Mouse (Mus musculus) 3134 (cell line): ENCODE measurements around the gene Cntn2.

Source experiments
- DNase-seq: peaks from one replicate; pipeline ENCODE4 v3.0.0-alpha.2; 2011; ENCODE audit warnings: low spot score; ENCODE audit not compliant: insufficient read length; ENCODE audit errors: extremely low read depth

Gene Cntn2

DNA sequence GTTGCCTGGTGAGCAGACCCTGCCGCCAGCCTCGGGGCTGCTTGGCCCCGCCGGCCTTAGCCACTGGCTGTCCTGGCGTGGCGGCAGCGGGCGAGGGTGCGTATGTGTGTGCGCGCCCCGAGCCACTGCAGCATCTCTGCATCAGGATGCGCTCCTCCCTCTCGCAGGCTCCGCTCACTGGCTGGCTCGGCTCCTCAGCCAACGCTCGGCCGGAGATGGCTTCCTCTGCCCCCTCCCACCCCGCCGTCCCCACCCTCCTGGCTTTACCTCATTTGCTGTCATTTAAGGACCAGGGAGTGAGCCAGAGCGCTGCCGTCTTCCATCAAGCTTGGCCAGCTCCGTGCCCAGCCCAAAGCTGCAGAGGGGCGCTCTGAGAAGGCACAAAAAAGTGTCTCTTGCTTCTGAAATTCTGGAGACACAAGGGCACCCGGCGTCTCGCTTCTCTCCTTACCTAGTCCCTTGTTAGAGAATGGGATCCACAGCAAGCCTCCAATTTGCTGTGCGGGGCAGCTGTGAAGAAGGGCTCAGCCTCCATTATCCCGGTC is at the start of gene Cntn2:
Gene Cntn2, minus strand, starts transcription at position 495 of the 545 bp plus-strand sequence.
- DNase-seq = no peak

DNA sequence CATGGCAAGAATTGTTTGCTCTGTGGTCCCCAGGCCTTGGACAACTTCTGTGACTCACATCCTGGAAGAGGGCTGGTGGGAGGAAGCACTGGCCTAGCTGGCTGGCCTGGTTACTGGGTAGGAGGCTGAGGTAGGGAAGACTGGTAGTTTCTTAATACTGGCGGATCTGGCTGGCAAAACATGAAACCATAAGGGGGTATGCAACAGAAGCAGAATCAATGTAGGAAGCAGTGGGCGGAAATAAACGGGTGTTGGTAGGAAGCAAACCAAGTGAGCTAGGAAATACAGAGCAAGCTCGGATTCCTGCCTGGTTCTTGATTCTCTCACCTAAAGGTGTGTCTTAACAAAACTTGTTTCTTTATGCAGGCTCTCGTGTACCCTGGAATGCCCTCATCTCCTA is 49.1 kb upstream of the Cntn2 start:
- no peak for DNase-seq

DNA sequence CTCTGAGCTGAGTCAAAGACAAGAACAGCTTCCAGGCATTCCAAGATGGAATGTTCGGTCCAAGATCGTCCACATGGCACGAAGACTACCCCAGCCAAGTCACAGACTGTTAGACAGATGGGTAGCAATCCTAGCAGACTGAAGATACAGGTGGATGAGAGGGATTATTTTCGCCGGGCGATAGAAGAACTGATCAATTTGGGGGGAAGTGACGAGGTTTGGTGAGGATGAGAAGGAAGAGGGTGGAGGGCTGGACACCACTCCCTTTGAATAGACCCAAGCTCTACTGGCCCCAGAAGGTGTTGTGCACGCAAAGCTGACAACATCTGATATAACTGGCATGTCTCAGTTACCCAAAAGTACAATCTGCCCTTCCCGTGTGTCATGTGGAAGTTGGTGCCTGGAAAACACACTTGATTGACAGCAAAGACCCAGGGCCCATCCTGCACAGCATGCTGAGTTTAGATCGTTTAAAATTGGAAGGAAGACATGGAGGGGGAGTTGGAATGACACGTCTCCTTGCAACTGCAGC is 48.4 kb upstream of the Cntn2 start:
- DNase-seq = no peak

DNA sequence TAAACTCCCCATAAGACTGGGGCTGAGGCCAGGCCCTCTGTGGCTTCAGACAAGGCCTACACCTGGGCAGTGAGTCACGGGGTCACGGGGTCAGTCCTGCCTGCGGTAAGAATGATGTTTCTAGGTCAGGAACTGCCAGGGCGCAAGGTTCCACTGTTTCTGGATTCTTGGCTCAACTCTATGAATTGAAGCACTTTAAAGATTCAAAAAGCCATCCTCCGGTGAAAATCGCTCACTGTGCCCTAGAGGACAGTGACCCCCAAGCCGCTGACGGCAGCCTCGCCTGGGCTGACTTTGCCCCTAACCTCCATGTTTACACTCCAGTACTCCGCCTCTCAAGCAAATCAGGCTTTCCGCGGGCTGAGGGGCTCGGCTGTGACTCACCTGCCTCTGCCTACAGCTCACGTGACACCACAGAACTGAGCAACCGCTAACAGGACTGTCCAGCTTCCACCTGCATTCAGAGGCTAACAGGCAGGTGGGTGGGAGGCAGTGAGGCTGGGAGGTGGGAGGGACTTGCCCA is 43.7 kb upstream of the Cntn2 start:
- DNase-seq = no peak

DNA sequence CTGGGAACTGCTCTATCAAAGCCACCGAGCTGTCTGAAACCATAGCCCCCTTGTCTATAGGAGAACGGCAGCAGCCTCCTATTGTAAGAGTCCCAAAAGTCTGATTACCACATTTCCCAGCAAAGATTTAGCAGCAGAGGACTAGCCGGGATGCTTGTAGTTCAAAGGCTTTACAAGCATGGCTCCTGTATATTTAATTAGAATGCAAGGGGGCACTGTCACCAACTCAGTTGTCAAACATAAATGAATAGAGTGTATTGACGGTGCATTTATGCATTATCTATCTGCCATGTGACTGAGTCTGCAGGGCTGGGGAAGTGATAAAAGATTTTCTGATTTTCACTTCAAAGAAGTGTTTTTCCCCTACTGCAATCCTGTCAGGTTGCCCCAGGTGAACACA is 42.3 kb upstream of the Cntn2 start:
- DNase-seq = no peak

DNA sequence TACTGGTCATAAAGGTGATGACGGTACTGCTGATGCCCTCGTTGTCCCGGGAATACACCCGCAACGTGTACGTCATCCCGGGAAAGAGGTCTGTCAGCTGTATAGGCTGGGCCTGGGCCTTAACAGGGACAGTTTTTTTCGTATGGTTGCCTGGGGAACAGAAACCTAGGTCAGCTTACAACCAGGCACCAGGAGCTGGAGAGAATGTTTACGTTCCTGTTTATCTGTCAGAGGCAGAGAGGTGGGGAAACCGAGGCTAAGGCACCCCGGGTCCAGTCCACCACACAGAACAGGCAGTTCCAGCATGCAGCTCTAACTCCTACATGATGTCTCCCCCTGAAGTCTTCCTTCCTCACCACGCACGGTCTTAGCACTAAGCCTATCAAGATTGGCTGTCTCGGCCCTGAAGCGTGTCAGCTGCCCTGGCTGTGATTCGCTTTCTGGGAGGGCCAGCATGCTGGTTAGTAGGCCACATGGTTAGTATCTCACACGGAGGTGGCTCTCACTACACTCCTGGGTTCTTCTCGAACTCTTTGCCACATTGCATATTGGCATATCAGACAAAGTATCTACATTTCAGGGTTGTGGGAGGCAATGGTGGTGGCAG is 40.0 kb upstream of the Cntn2 start:
- DNase-seq = no peak

DNA sequence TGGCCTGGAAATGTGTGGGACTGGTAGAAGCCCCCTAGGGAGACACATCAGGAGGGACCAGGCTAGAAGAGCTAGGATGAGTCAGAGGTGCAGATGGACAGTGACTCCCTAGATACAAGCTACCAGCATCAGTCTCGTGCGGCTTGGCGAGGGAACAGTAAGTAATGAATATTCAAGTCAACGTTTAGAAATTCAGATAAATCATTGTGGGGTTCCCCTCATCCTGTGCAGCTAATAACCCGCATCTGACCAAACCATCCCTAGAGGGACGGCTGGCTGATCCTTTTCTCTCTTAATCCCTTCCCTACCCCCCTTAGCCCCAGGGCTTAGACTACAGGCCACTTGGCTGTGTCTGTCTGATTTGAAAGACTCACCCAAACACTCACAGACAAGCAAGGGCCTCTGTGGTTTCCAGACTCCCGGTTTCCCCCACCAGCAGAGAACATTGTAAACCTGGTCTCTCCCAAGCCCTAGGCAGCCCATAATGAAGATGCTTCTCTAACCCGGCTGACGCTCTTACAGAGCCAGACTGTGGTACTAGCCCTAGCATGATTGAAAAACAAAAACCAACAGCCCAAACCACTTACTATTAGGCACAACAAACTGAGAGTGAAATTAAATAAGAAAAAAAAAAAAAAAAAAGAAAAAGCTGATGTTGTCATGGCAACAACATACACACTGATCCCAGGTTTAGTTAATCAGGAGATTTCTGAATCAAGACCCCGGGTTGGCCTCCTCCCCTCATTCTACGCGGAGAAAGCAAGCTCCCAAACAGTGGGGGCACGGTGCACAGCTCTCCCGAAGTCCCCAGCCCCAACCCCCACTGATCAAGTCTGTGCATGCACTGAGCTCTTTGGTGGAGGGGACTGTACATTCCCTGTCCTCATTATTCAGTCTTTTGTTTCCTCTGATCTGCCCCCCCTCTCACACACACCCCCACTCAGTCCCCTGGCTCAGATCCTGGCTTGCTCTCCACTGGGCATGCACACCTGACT is 39.1 kb upstream of the Cntn2 start:
- no peak for DNase-seq

DNA sequence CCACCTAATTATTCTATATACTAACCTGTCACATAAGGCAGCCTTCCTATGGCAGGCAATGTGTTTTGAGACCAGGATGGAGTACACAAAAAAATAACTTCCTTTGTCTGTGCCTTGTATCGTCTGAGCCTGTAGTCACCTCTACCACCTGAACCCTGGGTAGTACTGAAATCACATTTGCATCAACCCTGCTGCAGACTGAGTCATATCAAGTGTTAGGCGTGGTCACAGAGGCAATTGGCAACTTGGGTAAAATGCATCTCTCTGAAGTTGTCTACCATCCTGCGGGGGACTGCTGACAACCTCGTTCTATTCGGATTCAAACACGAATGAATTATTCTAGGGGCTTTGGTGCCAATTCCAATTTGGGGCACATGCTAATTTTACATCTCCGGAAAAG is 37.0 kb upstream of the Cntn2 start:
- no peak for DNase-seq

DNA sequence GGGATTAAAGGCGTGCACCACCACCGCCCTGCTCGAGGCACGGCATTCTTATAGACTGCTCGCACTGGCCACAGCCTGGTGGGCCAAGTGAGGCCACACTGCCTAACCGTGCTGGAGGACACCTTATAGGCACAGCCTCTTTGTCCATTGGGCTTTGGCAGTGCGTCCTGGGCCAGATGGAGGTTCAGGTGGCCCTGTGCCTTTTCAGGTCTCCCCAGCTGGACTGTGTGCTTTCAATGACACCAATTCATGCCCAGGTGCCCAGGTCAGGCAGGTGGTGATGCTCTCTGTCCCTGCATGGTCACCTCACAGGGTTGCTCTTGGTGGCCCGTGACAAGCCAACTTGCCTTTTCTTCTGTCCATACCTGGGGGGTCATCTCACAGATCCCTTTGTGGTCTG is 33.8 kb upstream of the Cntn2 start:
- no peak for DNase-seq

DNA sequence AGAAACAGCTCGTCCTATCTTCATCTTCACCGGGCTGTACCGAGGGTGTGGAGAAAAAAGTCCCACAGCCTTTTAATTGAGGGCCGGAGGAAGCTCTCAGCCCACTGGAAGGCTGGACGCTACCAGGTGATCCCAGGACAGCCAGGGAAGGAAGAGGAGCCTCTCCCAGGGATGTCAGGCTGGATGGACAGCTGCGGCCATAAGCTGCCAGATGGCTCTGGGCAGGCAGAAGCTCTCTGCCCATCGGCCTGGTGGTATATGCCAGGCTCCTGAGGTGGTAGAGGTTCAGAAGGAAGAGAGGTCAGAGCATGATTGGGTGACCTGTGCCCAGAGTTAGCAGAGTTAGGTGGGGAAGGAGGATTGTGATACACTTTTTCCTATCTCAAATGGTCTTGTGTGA is 29.8 kb upstream of the Cntn2 start:
- no peak for DNase-seq

DNA sequence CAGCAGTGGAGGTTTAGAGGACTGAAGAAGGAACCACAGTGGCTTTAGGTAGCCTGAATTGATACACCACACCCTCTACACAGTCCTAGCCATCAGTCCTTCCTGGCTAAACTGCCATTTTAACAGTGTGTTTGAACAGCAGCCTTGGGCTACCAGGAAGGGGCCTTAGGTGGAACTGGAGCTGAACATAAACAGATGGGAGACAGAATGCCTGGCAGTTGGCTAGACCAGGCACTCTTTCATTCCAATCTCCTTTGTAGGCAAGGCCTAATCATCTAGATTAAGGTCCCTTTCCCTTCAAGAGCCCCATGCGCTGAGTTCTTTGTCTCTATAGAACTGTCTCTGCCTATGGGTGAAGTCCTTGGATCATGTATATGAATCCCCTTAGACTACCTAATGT is 28.6 kb upstream of the Cntn2 start:
- DNase-seq = no peak

DNA sequence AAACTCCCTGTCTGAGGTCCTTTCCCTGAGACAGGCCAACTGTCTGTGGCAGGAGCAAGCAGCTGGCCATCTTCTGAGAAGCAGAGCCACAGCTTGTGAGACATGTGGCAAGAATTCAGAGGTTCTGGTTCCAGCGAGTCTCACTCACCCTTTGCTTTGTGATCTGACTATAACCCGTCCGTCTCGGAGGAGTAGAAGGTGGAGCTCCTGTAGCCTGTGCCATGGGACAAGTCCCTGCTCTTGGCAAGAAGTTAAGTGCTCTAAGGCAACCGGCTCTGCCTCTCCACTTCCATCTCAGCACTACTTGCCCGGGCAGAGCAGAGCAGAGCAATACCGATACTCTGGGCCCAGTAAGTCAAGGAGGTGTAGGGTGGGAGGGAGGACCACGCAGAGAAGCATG is 27.9 kb upstream of the Cntn2 start:
- no peak for DNase-seq

DNA sequence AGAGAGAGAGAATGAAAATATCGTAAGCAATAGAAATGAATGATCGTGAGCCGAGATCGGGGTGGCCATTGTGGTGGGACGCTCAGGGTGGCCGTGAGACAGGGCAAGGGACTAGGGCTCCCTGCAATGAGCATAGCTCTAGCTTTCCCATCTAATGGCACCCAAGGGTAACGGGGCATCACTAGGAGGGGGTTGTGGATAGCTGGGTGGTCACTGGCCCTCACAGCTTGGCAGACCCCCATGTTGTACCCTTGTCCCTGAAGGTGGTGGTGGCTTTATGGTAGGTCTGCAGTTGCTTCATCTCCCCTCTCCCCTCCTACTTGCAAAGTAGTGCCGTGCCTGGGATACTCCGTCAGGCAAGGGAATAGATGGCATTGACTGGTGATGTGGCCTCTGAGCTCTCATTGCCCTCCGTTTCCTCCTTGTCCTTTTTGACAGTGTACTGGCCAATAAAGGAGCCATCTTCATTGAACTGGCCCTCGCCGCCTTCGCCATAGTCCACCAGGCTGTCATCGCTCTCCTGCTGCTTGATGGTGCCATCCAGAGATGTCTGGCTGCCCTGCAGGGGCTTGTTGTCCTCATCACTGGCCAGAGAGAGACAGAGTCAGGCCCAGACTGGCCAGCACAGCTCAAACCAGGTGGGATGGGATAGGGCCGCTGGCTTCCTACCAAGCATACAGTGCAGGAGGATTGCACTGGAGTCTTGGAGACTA is 27.2 kb upstream of the Cntn2 start:
- DNase-seq = no peak

DNA sequence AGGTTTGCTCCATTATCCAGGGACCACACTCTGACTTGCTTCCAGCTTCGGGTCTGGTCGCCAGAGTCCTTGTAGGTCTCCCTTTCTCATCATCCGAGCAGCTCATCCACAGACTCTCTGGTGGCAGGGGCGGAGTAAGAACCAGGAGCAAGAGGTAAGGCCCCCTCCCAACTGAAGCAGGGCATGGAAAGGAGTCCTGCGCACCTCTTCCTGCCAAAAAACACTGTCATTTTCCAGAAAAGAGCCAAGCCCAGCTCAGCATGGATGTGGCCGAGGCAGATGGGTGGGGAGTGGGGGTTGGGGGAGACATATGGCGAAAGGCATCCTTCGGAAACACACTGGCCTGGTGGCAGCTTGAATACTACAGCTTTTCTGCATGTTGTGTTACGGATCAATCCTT is 26.5 kb upstream of the Cntn2 start:
- DNase-seq = no peak

DNA sequence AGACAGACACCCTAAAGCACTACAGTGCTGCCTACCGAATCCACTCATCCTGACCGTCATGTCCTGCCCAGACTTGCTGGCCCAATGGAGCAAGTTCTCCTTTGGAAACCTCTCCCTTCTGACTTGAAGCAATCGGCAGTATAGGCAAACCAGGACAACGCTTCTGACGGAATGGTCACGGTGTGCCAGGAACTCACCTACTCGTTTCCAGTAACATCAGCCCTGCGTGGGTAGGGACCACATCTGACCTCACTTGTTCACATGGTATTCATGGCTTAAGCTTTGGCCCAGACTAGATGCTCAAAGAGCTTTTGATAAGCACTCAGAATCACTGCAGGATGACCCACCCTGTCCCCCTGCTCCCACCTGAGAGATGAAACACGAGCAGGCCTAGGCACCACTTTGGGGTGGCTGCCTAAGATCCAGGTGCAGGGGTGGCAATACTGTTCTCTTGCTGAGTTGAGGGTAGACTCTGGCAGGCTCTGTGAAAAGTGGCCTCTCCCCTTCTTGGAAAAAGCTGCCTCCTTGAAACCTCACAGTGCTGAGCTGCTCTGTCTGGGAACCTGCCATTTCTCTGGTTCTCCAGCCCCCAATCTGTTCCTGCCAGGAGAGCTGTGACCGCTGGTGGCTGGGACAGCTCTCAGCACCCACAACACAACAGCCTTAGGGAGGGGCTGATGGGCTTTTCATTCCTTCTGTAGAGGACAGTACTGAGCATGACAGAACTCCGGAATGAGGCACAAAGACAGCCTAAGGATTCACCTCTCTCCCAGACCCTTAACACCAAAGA is 24.5 kb upstream of the Cntn2 start:
- DNase-seq = no peak

DNA sequence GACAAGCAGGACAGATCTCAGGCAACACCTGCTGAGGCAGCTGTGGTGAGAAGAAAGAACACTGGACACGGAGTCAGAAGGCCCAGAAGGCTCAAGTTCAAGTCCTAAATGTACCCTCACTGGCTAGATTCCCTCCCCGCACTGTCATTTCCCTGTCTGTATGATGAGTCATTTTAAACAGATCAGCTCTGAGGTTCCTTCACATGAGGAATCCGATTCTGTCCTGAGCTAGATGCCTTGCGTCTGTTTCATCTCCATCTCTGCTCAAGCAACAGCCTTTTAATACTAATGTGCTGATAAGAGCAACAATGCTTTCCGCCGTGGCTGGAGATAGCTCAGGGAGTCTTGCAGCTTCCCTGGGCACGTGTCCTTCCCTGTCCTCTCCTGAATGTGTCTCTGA is 22.7 kb upstream of the Cntn2 start:
- no peak for DNase-seq

DNA sequence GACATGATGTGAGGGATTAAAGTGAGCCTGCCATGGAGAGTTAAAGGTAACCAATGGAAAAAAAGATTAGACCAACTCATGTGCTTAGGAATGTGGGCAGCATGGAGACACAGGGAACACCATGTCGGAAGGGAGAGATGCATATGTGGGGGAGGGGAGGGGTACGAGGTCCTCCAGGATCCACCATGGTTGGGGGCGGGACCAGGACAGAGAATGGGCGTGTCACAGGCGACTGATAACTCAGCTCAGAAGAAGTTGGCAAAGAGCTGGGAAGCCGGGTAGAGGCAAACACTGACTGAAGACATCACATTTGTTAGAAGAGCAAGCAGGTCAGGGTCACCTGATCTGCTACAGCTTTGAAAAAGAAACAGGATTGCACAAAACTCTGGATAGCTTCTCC is 21.9 kb upstream of the Cntn2 start:
- no peak for DNase-seq

DNA sequence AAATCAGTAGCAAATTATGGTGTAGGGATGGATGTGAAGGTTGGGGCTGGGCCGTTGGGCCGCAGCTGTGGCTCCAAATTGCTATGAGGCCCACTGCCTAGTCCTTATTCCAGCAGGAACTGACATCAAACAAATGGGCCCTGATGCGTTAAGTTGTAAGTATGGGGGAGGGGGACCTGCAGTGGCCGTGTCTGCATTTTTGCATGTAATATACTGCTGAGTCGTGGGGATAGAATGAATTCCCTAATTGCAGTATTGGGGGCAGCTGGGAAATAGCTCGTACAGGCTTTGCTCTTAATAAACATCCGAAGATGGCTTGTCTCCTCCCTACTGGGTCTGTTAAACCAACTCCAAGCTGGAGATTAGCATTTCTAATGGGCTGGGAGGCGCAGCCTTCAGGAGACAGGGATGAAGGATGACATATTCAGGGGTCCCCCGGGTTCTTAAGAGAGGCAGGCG is 19.3 kb upstream of the Cntn2 start:
- no peak for DNase-seq

DNA sequence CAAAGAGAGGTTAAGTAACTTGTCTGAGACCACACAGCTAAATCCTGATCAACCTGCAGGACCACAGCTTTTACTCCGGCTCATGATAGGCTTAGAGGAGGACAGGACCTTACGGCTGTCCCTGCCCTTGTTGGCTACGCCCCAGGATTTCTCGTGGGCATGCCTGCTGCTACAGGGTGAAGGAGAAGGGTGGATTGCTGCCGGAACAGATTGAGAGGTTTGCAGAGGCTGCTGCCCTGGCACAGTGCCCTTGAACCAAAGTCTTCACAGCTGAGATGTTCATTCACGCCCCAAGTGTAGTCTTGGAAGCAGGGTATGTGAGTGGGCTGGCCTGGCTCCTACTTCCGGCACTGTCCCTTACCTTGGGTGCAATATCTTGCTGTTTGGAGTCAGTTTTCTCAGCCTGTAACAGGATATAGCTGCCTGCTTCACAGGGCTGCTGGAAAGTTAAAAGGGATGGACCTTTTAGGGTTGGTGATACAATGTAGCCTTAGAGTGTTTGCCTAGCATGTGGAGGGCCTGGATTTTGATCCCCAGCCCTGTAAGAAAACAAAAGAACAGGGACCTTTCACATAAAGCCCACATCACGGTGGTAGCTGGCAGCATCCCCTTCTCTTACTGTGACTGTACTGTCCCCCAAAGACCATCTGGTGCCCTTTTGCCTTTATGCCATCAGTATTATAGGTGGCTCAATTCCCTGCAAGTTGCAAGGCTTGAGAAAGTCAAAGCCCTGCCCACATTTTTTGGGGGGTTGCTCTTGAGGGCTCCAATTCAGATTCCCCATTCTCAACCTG is 18.0 kb upstream of the Cntn2 start:
- DNase-seq = no peak
